Mouse (Mus musculus) MEL (cell line): ENCODE data around the gene Enthd1. TPM values are rescaled to one million over a fixed set of nuclear protein-coding genes. Genes with fewer than 3 reads are reported as not detected.
A peak's percentile ranks its signal among the peaks of the same experiment; 100 is the strongest.

Source experiments
- DNase-seq: peaks from one replicate; pipeline ENCODE4 v3.0.0; 2011; ENCODE audit warnings: low read depth, low spot score
- H3K27ac ChIP-seq: 2 replicates; pipeline ENCODE4 v1.5.1; 2012; ENCODE audit warnings: low read depth, mild to moderate bottlenecking, control low read depth, low read length, moderate library complexity; ENCODE audit not compliant: control insufficient read depth
- H3K27me3 ChIP-seq, 2 experiments: fragments of 150-350 bp in 1 of 2; sonication (generic) in 1 of 2; 2 replicates each; pipeline ENCODE4 v1.6.1; 2012; ENCODE audit warnings: low read length in 2 of 2, mild to moderate bottlenecking in 2 of 2, improper control_type of control experiment in 1 of 2, moderate library complexity in 1 of 2; ENCODE audit not compliant: insufficient read depth in 2 of 2, control insufficient read depth in 1 of 2
- H3K36me3 ChIP-seq, 2 experiments: 2 replicates each; pipeline ENCODE4 v1.6.1; 2012 to 2014; ENCODE audit warnings: low read length in 2 of 2, improper control_type of control experiment in 1 of 2, inconsistent platforms in 1 of 2, mild to moderate bottlenecking in 1 of 2; ENCODE audit not compliant: insufficient read depth in 2 of 2, control insufficient read depth in 1 of 2
- H3K4me1 ChIP-seq, 2 experiments: fragments of 150-350 bp in 1 of 2; sonication (generic) in 1 of 2; 2 replicates each; pipeline ENCODE4 v1.6.1; 2012; ENCODE audit warnings: low read length in 2 of 2, improper control_type of control experiment in 1 of 2, mild to moderate bottlenecking in 1 of 2; ENCODE audit not compliant: insufficient read depth in 2 of 2, control insufficient read depth in 1 of 2
- H3K4me3 ChIP-seq, 2 experiments: fragments of 150-350 bp in 1 of 2; sonication (generic) in 1 of 2; 2 replicates each; pipeline ENCODE4 v1.5.1; 2012; ENCODE audit warnings: low read depth in 2 of 2, low read length in 2 of 2, mild to moderate bottlenecking in 2 of 2, moderate library complexity in 2 of 2, control low read depth in 1 of 2, improper control_type of control experiment in 1 of 2; ENCODE audit not compliant: control insufficient read depth in 1 of 2, insufficient read depth in 1 of 2
- H3K79me2 ChIP-seq: 2 replicates; pipeline ENCODE4 v1.6.1; 2012; ENCODE audit warnings: mild to moderate bottlenecking, low read length, moderate library complexity; ENCODE audit not compliant: control insufficient read depth, poor library complexity, insufficient read depth
- H3K9ac ChIP-seq: 2 replicates; pipeline ENCODE4 v1.6.1; 2012; ENCODE audit warnings: low read depth, mild to moderate bottlenecking, control low read depth, low read length, moderate library complexity; ENCODE audit not compliant: control insufficient read depth, poor library complexity, severe bottlenecking
- H3K9me3 ChIP-seq: fragments of 150-350 bp; sonication (generic); replicated peaks from 2 replicates; pipeline ENCODE4 v1.6.1; 2012; ENCODE audit warnings: mild to moderate bottlenecking, low read length, improper control_type of control experiment, moderate library complexity; ENCODE audit not compliant: insufficient read depth
- CHD1 ChIP-seq: IDR thresholded peaks from 2 replicates; pipeline ENCODE4 v1.6.1; 2012; ENCODE audit warnings: low read depth, mild to moderate bottlenecking, inconsistent platforms, low read length, improper control_type of control experiment
- E2F4 ChIP-seq: IDR thresholded peaks from 2 replicates; pipeline ENCODE4 v1.6.1; 2011; ENCODE audit warnings: low read depth, low read length, improper control_type of control experiment, borderline replicate concordance
- GABPA ChIP-seq: IDR thresholded peaks from 2 replicates; pipeline ENCODE4 v1.6.1; 2012; ENCODE audit warnings: low read depth, mild to moderate bottlenecking, inconsistent platforms, low read length, improper control_type of control experiment, moderate library complexity
- GATA1 ChIP-seq: IDR thresholded peaks from 2 replicates; pipeline ENCODE4 v1.6.1; 2011; ENCODE audit warnings: low read depth, low read length, improper control_type of control experiment
- MAX ChIP-seq: IDR thresholded peaks from 2 replicates; pipeline ENCODE4 v1.6.1; 2011; ENCODE audit warnings: low read length, improper control_type of control experiment
- POLR2AphosphoS2 ChIP-seq: IDR thresholded peaks from 2 replicates; pipeline ENCODE4 v1.6.1; 2011; ENCODE audit warnings: low read length, improper control_type of control experiment
- POLR2AphosphoS5 ChIP-seq: IDR thresholded peaks from 2 replicates; pipeline ENCODE4 v1.6.1; 2012; ENCODE audit warnings: low read depth, borderline replicate concordance, mild to moderate bottlenecking, inconsistent platforms, low read length, moderate library complexity, mixed read lengths
- RCOR1 ChIP-seq: IDR thresholded peaks from 2 replicates; pipeline ENCODE4 v1.6.1; 2012; ENCODE audit warnings: low read depth, mild to moderate bottlenecking, inconsistent platforms, low read length, improper control_type of control experiment
- TAL1 ChIP-seq: IDR thresholded peaks from 2 replicates; pipeline ENCODE4 v1.6.1; 2012; ENCODE audit warnings: mild to moderate bottlenecking, inconsistent platforms, low read length, moderate library complexity, mixed read lengths
- TCF12 ChIP-seq: IDR thresholded peaks from 2 replicates; pipeline ENCODE4 v1.6.1; 2014; ENCODE audit warnings: low read depth, mild to moderate bottlenecking, inconsistent platforms, low read length, improper control_type of control experiment, moderate library complexity
- UBTF ChIP-seq: IDR thresholded peaks from 2 replicates; pipeline ENCODE4 v1.6.1; 2012; ENCODE audit warnings: low read depth, mild to moderate bottlenecking, inconsistent platforms, low read length, improper control_type of control experiment, moderate library complexity, borderline replicate concordance; ENCODE audit not compliant: insufficient read depth
- USF1 ChIP-seq: IDR thresholded peaks from 2 replicates; pipeline ENCODE4 v1.6.1; 2014; ENCODE audit warnings: low read depth, mild to moderate bottlenecking, inconsistent platforms, low read length, improper control_type of control experiment, moderate library complexity
- ZKSCAN1 ChIP-seq: IDR thresholded peaks from 2 replicates; pipeline ENCODE4 v1.6.1; 2012; ENCODE audit warnings: low read depth, mild to moderate bottlenecking, inconsistent platforms, low read length, improper control_type of control experiment, moderate library complexity
- polyA plus RNA-seq, 2 experiments: library from polyadenylated mRNA; stranded (reverse) in 1 of 2; unstranded in 1 of 2; fragments of >175 nt in 1 of 2; fragments of >200 nt in 1 of 2; gene quantifications; 2 replicates each; pipeline versions ENCODE4 v1.2.1 to v1.2.4; 2012; ENCODE audit warnings: low replicate concordance in 2 of 2, low read depth in 1 of 2; ENCODE audit not compliant: insufficient read length in 2 of 2, insufficient read depth in 1 of 2, missing spikeins in 1 of 2
- total RNA-seq: library from RNA; depleted of rRNA; stranded (reverse); fragments of 300-350 nt; gene quantifications from 2 replicates; pipeline ENCODE4 v1.2.3, GENCODE M21; 2012

The Enthd1 gene
- total and polyA plus RNA-seq, 3 experiments: not detected

DNA sequence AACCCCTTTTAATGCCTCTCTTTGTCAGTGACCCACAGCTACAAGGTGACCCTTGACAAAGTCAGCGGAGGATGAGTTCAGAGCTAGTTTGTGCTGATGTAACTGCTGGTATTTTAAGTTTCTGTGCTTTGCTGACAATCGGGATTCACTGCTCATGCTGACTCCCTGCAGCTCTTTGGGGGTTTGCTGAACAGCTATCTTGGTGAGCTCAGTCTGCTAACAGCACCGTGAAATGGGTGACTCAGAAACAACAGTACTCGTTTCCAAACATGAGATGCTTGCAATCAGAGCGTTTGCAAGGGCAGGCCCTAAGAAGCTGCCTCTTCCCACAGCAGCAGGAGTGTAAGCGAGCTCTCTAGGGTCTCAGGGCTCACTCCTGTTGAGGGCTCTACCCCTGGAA is 31.7 kb downstream of the Enthd1 start:
- H3K36me3 ChIP-seq: no peaks in the 10 kb centered on the region
- H3K27ac ChIP-seq: no peak overlapping the region
- H3K4me1 ChIP-seq: no peaks in the 10 kb centered on the region; a peak in 1 of 4 replicates
- H3K4me3 ChIP-seq: no peak overlapping the region
- H3K27me3 ChIP-seq: peaks cover 0 to 6% of the 10 kb centered on the region in 2 experiments; a peak in 3 of 4 replicates
- no peaks in the 10 kb centered on the region for H3K9me3 ChIP-seq
- no peak for DNase-seq
- H3K79me2 ChIP-seq: no peaks in the 10 kb centered on the region
- TF ChIP-seq POLR2AphosphoS2 (no peak), ZKSCAN1 (no peak), POLR2AphosphoS5 (no peak), MAX (no peak), CHD1 (no peak), E2F4 (no peak), TAL1 (no peak), GATA1 (no peak), USF1 (no peak), UBTF (no peak), RCOR1 (no peak), TCF12 (no peak)
- H3K9ac ChIP-seq: no peak overlapping the region

DNA sequence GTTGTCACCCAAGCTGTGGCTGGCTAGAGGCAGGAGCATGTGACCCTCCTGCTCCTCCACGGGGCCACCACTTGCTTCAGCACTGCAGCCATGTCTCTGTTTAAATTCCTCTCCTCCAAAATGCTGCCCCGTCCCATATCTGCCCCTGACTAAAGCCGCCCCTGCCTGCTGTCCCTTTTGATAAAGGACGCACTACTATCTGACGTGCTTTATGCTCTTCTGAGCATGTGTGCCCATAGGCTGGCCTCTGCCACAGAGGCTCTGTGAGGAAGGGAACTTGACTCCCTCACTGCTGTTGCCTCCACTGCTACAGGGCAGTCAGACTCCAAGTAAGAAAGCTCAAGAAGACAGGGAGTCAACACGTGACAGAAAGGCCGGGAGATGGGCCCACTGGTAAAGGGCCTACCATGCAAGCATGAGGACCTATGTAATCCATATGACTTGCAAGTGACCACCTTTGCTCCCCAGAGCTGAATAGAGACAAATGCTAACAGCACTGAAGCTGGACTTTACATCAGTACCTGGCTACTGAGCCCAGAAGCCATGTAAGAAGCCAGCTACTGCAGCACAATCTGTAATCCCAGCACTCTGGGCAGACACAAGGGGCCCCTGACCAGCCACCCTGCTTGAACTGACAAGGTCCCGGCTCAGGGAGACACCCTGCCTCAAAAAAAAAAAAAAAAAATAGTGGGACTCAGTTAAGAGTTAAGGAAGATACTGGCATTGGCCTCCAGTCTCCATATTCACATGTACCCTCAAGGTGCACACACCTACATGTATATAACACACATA is 32.5 kb downstream of the Enthd1 start:
- Histone ChIP-seq H3K27me3 (peaks cover 0 to 6% of the 10 kb centered on the region in 2 experiments; a peak in 3 of 4 replicates), H3K4me3 (no peak overlapping the region), H3K27ac (no peak overlapping the region), H3K36me3 (no peaks in the 10 kb centered on the region)
- peak; percentile 29 for DNase-seq
- TF ChIP-seq USF1: no peak
- 0 out of 2 replicates have a peak, but pooled peaks have one; percentile 21 for TF ChIP-seq TAL1
- TF ChIP-seq, all 39 proteins: peak for 1
- Histone ChIP-seq H3K9ac (no peak overlapping the region), H3K9me3 (no peaks in the 10 kb centered on the region), H3K4me1 (no peaks in the 10 kb centered on the region; a peak in 1 of 4 replicates), H3K79me2 (no peaks in the 10 kb centered on the region)

DNA sequence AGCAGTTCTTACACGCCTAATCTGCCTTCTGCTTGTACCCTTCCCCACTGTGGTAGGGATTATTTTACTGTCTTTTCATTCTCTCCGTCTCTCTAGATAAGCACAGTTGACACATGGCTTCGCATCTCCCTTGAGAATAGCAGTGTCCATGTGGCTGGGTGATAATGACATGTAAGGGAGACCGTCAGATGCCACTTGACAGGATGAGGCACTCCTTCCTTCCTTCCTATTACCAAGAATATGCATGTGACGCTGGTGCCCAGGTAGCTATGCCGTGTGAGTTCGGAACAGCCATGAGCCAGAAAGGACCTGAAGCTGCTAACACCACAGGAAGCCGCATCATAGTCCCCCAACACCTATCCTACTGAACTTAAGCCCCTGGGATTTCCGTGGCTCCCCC is 33.9 kb downstream of the Enthd1 start:
- no peaks in the 10 kb centered on the region; a peak in 1 of 4 replicates for H3K4me1 ChIP-seq
- H3K9ac ChIP-seq: no peak overlapping the region

More for the DNA sequence above, 33.9 kb downstream of the Enthd1 start:
- DNase-seq: no peak
- Histone ChIP-seq H3K79me2 (no peaks in the 10 kb centered on the region), H3K27ac (no peak overlapping the region), H3K9me3 (no peaks in the 10 kb centered on the region), H3K36me3 (no peaks in the 10 kb centered on the region), H3K4me3 (no peak overlapping the region), H3K27me3 (peaks cover 0 to 7% of the 10 kb centered on the region in 2 experiments; a peak in 3 of 4 replicates)
- TF ChIP-seq POLR2AphosphoS5: no peak
- TF ChIP-seq GABPA: no peak
- TF ChIP-seq TAL1: no peak
- no peak for TF ChIP-seq E2F4
